Mouse (Mus musculus): ENCODE data around the gene Cish.

The Cish gene

DNA sequence AAGGTAGTCTGAATTCAATTTTAAA lies at the start of gene Cish:
Gene Cish (plus strand): TSS at position 11 of the 25 bp plus-strand sequence.
- no peak for DNase-seq (ENCODE audit: inconsistent ontology term)

DNA sequence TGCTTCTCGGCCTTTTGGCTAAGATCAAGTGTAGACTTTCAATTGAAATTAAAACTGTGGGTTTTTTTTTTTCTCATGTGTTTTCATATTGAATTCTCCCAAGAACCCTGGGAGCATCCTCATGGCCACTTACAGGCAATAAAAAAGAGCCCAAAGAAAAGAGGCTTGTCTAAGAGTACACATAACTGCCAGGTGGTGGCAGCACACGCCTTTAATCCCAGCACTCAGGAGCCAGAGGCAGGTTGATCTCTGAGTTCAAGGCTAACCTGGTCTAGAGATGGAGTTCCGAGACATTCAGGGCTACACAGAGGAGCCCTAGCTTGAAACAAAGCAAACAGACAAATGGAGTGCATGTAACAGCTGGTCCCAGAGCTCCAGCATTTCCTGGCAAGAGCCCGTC lies 49.7 kb upstream of the Cish start:
- DNase-seq (ENCODE audit: inconsistent ontology term), result no peak

DNA sequence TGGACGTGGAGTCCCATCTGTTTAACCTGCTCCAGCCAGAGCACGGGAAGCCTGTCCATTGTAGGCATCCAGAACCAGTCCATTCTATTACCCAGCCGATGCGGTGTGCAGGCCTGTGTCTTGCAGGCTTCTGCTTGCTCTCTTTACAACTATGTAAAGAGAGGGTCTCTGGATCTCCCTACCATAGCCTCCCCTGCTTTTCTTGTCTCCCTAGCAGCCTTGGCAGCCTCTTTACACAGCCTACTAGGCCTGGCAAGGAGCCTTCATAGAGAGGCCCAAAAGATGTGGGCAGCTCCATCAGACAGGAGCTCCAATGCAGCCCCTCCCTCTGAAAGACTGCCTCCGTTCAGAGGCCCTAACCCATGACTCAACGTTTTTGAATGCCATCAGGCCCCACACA lies 46.7 kb upstream of the Cish start:
- DNase-seq (ENCODE audit: inconsistent ontology term), result no peak

DNA sequence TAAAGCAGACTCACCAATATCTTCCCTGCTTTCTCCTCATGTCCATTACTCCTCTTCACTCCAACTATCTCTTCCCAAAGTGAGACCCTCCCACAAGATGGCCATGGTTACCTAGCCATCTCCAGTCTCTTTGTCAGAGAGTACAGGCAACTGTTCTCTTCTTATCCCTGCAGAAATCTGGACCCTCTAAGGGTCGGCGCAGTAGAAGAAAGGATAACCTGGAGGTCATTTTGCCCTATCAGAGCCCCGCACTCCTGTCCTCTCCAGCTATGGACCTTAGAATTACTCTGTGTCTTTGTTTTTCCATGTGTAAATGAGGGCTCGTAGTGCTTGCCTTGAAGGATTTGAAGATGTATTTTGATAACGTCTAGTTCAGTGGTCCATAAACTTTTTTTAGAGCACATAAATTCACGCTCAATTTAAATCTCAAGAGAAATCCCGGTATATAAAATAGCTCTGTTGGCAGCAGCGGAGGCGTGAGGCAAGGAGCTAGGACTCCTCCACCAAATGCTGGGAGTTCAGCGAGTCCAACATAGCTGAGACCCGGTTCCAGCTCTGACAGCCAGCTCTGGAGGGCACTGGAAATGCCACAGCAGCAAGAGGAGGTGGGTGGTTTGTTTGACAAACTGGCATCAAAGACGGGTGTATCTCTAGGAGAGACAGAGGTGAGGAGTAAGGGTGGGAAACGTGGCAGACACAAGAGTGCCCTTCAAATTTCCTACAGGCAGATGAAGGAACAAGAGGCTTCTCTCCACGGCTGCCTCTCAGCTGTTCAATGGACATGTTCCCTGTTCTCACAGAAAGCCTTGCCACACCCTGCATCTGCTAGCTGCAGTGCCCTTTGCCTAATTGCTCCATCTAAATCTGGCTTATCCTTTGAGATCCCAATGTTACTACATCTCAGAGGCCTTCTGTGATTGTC lies 45.1 kb upstream of the Cish start:
- DNase-seq (ENCODE audit: inconsistent ontology term), result no peak

DNA sequence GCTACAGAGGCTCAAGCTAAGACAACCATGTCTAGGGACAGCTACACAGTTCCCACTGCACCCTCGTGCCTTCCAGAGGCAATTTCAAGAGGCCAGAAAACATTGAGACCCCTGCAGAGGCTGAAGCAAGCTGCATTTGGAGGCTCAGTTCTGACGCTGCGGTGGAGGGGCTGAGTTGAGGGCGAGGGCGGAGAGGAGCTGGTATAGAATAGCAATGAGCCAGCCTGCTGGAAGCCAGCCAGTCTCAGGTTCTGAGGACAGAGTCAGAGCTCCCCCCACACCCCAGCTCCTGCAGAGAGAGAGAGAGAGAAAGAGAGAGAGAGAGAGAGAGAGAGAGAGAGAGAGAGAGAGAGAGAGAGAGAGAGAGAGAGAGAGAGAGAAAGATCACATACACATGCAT lies 43.7 kb upstream of the Cish start:
- DNase-seq (ENCODE audit: inconsistent ontology term), result no peak

- DNase-seq (ENCODE audit: inconsistent ontology term), result peak; percentile 75
These were observed 41.4 kb upstream of the Cish start for GRCm38 (mm10) chr9:107254476-107254875.

- DNase-seq (ENCODE audit: inconsistent ontology term), result no peak
These were observed 40.9 kb upstream of the Cish start for GRCm38 (mm10) chr9:107254925-107255324.

GRCm38 (mm10) chr9:107255596-107255995 lies 40.2 kb upstream of the Cish start:
- no peak for DNase-seq (ENCODE audit: inconsistent ontology term)

- DNase-seq (ENCODE audit: inconsistent ontology term), result no peak
These were observed 36.3 kb upstream of the Cish start for GRCm38 (mm10) chr9:107259571-107259970.

DNA sequence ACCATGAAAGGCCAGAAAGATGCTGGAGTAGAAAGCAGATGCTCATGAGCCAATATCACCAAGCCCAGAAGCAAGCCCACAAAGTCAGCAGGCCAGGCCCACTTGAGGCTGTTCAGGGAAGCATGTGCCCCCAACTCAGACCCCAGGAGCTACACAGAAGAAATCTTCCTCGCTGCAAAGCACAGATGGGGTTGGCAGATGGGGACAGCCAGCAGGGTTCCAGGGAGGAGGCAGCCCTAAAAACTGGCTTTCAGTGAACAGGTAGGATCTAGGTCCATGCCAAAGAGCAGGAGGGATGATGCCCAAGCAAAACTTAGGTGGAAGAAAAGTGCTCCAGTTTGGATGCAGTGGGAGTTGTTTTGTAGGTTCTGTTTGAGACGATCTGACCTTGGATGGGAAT lies 35.4 kb upstream of the Cish start:
- DNase-seq (ENCODE audit: inconsistent ontology term), result no peak

GRCm38 (mm10) chr9:107260836-107261235 lies 35.0 kb upstream of the Cish start:
- no peak for DNase-seq (ENCODE audit: inconsistent ontology term)

DNA sequence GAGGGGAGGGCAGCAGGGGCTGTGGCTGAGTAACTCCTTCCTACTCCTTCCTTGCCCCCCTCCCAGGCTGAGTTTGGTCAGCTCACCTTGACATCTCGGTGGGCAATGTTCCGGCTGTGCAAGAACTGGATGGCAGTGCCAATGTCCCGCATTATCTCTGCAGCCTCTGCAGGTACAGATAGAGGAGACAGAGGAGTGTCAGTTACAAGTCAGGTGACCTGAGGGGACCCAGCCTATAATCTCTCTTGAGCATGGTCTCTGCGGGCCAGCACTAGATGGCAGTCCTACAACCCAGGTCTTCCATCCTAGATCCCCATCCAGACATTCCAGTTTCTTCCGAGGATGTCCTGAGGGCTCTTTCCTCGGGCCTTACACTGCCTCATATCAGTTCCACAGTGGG lies 34.0 kb upstream of the Cish start:
- no peak for DNase-seq (ENCODE audit: inconsistent ontology term)

DNA sequence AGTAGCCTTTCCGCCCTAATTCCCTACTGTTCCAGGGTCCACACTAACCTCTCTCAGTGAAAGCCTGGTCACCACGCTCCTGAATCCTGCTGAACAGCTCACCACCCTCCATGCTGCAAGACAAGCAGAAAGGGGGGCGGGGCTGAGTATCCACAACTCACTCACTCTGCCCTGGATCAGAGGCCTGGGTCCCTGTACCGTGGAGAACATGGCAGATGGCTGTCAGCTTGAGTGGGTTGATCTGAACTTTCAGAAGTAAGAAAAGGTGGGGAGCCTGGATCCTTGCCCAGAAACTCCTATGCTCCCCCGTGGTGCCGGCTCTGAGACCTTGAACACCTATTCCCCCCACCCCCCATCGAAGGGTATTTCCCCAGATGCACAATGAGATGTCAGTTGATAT lies 33.5 kb upstream of the Cish start:
- no peak for DNase-seq (ENCODE audit: inconsistent ontology term)

GRCm38 (mm10) chr9:107263912-107264311 lies 31.9 kb upstream of the Cish start:
- DNase-seq (ENCODE audit: inconsistent ontology term), result peak; percentile 53

DNA sequence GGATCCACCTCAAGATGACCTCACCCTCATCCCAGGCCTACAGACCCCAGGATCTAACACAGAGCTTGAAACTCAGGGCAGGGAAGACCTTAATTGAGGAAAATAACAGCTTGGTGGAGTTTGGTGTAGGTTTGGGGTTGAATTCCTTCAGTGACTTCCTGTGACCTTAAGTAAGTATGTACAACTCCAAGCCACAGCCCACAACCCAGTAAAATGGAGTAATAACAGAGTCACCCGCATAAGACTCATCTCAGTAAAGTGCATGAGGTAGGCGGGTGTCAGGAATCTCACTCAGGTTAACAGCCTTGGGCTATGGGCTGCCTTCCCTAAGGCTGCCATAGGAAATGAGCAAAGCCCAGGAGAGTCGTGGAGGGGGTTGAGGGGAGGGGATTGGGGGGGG lies 31.1 kb upstream of the Cish start:
- no peak for DNase-seq (ENCODE audit: inconsistent ontology term)

- no peak for DNase-seq (ENCODE audit: inconsistent ontology term)
These were observed 28.8 kb upstream of the Cish start for GRCm38 (mm10) chr9:107267028-107267427.

DNA sequence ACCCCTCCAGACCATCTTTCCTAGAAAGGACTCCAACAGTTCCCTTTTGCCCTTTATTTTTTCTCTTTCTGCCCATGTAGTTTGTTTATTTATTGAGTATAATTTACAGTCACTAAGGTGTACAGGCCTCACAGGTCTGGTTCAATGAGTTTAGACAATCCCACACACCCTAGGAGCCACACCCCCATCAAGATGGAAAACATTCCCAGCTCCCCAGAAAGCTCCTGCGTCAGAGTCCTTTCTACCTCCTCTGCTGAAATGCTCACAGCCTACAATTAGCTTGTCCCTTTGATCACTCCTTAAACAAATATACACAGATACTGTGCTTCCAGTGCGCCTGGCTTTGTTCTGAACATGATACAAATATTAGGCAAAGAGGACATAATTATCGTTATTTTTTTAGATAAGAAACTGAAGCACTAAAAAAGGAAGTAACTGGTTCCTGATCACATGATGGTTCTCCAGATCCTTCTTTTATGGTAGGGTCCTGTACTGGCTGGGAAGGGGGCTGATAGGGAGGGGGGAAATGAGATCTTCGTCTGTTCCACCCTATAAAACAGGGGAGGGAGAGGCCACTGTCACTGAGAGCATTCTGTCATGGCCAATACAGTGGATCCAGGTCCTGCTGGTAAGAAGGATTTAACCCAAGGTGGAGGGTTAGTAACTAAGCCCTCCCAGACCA lies 28.0 kb upstream of the Cish start:
- DNase-seq (ENCODE audit: inconsistent ontology term), result no peak

DNA sequence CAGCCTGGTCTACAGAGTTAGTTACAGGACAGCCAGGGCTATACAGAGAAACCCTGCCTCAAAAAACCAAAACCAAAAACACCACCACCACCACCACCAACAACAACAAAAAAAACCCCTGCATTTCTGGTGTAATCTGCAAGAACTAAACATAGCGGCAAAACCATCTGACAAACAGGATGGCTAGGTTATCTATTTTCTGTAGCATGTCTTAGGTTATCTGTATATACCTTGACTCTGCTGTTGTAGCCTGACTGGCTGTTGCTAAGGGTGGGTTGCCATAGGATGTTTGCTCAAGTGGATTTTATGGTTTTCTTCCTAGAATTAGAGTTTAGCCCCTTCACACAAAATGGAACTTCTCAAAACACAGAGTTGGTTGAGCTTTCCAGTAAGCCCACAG lies 26.1 kb upstream of the Cish start:
- no peak for DNase-seq (ENCODE audit: inconsistent ontology term)

GRCm38 (mm10) chr9:107271177-107271938 lies 24.5 kb upstream of the Cish start:
- no peak for DNase-seq (ENCODE audit: inconsistent ontology term)

GRCm38 (mm10) chr9:107272284-107272683 lies 23.5 kb upstream of the Cish start:
- no peak for DNase-seq (ENCODE audit: inconsistent ontology term)

- no peak for DNase-seq (ENCODE audit: inconsistent ontology term)
These were observed 22.6 kb upstream of the Cish start for GRCm38 (mm10) chr9:107273184-107273583.

- DNase-seq (ENCODE audit: inconsistent ontology term), result peak; percentile 73
These were observed 21.1 kb upstream of the Cish start for GRCm38 (mm10) chr9:107274751-107275150.

DNA sequence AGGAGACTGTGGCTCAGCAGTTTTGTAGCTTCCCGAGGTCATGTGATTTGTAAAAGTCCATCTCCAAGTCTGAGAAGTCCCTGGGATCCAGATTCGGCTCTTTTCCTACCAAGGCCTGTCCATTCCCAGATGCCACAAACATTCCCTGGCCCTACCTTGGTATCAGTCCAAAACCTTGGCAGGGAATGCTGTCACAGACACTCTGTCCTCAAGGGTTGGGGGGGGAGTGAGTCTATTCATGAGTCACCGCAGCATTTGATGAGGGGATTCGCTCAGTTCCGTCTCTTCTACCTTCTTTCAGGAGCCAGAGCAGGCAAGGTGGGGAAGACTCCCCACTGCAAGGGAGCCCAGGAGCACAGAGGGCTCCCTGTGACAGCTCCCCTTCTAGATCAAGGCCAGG lies 20.1 kb upstream of the Cish start:
- DNase-seq (ENCODE audit: inconsistent ontology term), result peak; percentile 54
